Mouse (Mus musculus) embryo, embryonic 9.5 days (tissue): ENCODE measurements around the gene Eif4a1.
"Not testable (repeated sequence)": the region's sequence is repeated elsewhere in the genome, so short reads cannot be mapped to it uniquely, and the experiment has no call there.

Experiments used
- DNase-seq: peaks from one replicate; pipeline ENCODE4 v3.0.0-alpha.2; 2017; ENCODE audit errors: extremely low spot score

Gene Eif4a1

DNA sequence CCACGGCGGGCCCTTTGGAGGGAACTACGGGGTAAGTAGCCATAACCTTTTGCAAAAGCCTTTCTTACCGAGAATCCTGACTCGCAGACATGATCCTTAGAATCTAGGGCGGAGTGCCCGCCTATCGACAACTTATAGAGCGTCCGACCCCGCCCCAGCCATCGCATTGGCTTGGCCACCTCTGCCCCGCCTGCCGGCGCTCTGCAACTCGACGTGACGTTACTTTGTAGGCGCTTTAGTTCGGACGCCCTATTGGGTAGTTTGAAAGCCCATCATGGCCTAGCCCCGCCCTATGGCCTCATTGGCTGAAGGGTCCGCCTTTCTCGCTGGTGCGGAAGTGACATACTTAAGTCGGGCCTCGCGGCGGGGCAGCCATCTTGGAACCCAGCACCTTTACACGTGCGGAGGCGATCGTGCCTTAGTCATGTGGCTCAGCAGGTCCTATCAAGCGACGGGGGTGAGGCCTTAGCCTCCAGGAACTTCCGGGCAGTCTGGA lies at the start of gene Eif4a1:
Gene Eif4a1 (minus strand): TSS at position 213 of the 496 bp plus-strand sequence.
- peak; percentile 100 for DNase-seq

GRCm38 (mm10) chr11:69720852-69721251 lies 48.6 kb upstream of the Eif4a1 start:
- no peak for DNase-seq

- no peak for DNase-seq
Measured at GRCm38 (mm10) chr11:69719423-69719822, 47.2 kb upstream of the Eif4a1 start.

DNA sequence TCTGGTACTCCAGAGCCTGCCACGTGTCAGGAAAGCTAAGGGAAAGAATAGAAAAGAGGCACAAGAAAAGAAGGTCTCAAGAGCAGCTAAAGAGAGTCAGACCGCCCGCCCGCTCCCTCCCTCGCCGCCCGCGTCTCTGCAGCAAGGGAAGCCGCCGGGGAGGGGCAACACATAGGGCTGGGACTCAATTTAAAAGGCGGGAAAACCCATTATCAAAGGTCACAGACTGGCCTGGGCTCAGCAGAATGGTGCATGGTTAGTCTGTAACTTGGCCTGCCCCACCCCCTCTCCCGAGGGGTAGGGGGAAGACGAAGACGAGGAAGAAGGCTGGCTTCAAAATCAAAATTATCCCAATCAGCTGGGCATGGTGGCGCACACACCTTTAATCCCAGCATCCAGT lies 46.4 kb upstream of the Eif4a1 start:
- DNase-seq, result no peak

DNA sequence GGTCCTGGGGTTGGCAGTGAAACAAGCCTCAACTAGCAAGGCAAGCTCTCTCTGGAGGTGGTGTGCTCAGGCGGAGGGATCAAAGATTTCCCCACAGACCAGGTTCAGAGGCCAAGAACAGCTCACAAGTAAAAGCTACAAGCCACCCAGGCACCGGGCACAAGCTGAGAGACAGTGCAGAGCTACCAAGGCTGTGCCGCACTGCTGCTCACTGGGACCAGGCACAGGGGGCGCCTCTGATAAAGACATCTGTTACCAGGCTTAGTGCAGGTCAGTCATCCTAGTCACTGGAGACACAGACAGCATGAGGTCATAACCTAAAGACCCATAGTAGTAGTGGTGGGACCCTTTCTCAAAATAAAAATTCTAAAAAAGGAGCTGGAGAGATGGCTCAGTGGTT lies 44.7 kb upstream of the Eif4a1 start:
- no peak for DNase-seq

DNA sequence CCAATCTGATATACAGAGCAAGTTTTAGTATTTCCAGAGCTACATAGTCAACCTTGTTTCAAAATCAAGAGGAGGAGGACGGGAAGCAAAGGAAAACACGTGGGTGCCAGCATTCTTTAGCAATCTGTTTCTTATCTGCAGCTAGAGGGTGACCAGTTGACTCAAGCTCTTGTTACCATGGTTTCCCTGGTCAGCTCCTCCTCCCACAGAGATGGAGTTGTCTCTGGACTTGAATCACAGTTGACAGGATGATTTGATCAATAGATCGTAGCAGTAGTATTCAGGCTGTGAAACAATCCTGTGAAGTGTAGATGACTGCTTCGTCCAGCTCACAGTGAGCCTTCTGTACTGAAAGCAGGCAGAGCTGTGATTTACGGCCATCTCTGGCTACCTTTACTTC lies 43.7 kb upstream of the Eif4a1 start:
- DNase-seq, result peak; percentile 37

DNA sequence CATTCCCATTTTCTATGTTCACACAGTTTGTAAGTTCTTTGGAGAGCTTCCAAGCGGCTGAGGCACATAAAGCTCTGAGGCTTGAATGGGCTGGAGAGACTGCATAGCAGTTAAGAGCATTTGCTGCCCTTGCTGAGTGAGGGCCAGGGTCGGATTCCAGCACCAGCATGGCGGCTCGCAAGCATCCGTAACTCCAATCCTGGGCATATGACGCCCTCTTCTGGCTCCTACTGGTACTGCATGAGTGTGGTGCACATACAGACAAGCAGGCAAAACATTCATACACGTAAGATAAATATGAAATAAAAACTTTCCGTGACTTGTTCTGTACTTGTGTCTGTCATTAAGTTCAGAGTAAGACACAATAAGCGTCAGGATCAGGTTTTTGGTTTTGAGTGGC lies 43.3 kb upstream of the Eif4a1 start:
- DNase-seq, result peak; percentile 43

DNA sequence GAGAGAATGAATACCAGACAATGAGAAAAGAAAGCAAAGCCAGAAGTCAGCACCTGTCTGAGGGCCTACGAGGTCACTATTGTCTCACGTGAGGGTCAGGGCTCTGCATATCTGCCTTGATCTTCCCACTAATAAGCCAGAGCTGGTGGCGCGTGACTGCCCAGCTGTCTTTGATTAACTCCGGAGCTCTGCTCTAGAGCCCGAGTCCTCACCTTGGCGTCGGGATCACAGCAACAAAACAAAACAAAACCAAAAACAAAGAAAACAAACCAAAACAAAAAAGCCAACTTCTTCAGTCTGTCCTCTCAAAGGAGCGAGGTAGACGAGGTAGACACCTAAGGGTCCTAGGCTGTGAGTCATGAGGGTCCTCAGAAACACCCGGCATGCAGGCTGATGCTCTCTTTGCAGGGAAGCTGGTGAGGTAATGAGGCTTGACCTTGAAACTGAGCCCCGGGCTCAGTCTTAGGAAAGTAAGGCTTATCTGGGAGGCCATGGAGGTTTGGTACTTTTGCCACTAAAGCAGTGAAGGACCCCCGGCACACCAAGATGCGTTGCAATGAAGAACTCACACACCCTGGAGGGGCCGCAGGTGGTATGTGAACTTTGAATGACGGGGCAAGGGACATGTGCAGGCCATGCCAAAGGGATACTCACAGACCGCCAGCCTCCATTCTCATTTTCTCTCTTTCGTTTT lies 42.6 kb upstream of the Eif4a1 start:
- no peak for DNase-seq

- DNase-seq, result no peak
Measured at GRCm38 (mm10) chr11:69712954-69713672, 40.9 kb upstream of the Eif4a1 start.

- no peak for DNase-seq
Measured at GRCm38 (mm10) chr11:69711082-69711481, 38.9 kb upstream of the Eif4a1 start.

- DNase-seq, result no peak
Measured at GRCm38 (mm10) chr11:69710470-69710869, 38.2 kb upstream of the Eif4a1 start.

DNA sequence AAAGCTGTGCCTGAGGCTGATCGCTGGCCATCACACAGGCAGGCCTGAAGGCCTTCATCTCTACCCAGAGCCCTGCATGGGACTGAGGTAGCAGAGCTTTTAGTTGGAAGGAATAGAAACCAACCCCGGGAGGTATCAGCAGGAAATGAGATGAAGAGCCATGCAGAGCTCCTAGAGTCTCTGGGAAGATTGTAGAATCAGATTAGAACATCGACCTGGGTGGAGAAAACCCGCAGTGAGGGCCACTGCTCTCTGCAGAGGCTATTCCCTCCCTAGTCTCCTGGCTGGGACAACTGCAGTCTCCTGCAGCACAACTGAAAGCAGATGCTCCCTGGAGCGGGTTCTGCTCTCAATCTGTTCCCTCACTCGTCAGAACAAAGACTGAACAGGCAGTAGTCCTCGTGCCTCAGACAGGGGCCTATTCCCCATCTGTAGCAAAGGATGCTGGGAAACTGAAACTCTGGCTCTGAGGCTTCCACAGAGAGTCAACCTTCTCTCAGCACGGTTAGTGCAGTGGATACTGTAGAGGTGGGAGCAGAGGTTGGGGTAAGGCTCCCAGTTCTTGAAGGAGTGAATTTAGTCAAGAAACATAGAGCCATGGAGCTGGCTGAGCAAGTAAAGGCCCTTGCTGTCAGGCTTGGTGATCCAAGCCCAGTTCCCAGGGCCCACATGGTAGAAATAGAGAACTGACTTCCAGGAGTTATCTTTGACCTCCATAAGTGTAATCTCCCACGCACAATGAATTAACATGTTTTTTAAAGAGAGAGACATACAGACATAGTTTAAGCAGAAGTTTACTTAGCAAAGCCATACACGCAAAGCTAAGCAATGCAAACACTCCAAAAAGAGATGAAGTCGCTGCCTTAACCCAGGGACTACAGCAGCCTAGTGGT lies 37.6 kb upstream of the Eif4a1 start:
- DNase-seq, result no peak

DNA sequence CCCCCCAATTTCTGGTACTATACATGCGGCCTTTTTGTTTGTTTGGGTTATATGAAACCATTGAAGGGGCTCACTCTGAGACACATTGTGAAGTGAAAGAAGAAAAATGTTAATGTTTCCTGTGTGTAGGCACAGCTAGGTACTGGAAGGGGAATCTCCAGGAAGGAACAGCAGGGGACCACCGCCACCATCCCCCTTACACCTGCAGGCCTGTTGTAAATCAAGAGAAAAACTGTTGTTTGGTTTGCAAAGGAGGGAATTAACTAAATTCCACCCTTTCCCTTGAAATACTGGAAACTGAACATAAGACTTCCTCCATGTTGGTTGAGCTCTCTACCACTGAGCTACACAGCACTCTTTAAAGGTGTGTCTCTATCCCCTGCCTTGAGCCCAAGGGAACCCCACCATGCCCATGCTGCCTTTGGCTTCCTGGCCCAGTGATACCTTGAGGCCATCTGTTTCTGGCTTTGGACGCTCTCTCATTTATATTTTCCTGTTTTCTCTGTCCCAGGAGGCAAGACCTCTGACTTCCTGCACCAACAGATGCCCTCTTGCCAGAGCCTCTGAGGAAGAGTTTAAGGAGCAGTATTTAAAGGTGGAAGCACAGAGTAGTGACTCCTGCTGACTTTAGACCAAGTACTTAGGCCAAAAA lies 36.5 kb upstream of the Eif4a1 start:
- no peak for DNase-seq

DNA sequence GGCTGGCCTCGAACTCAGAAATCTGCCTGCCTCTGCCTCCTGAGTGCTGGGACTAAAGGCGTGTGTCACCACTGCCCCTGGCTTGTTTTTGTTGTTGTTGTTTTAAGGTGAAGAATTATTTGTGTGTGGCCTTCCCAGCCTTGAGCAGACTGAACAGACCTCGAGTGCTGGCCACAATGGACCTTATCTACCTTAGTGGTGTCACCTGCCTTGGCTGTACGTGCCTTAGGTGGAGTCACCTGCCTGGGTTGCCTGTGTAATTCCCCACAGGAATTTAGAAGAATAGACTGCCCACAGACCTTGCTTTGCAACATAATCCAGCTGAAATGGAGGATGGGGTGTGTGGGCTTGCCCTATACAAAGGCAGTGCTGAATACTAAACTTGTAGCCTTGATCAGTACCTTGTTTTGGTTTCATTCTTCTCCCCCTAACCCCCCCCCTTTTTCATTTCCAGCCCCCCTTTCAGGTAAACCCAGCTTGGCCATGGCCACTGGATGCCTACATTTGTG lies 35.7 kb upstream of the Eif4a1 start:
- no peak for DNase-seq

- DNase-seq, result no peak
Measured at GRCm38 (mm10) chr11:69707480-69707847, 35.2 kb upstream of the Eif4a1 start.

- DNase-seq, result no peak
Measured at GRCm38 (mm10) chr11:69706775-69707479, 34.7 kb upstream of the Eif4a1 start.

- no peak for DNase-seq
Measured at GRCm38 (mm10) chr11:69704613-69705010, 32.4 kb upstream of the Eif4a1 start.

- DNase-seq, result no peak
Measured at GRCm38 (mm10) chr11:69703814-69704612, 31.8 kb upstream of the Eif4a1 start.

DNA sequence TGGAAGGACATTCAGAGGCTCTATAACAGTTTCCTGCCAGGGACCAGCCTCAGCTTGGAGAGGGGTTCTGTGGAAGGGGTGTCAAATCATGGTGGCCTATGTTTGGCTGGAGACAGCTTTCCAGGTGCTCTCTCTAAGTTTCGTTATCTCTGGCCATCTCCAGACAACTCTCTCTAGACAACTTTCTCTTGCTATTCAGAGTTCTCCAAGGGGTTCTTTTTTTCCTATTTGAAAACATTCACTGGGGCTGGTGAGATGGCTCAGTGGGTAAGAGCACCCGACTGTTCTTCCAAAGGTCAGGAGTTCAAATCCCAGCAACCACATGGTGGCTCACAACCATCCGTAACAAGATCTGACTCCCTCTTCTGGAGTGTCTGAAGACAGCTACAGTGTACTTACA lies 31.2 kb upstream of the Eif4a1 start:
- DNase-seq, result not testable (repeated sequence)

- DNase-seq, result not testable (repeated sequence)
Measured at GRCm38 (mm10) chr11:69702886-69703285, 30.7 kb upstream of the Eif4a1 start.
